Mouse (Mus musculus): ENCODE data around the gene Lamtor2.
A peak's percentile ranks its signal among the peaks of the same experiment; 100 is the strongest.

Lamtor2 gene

DNA sequence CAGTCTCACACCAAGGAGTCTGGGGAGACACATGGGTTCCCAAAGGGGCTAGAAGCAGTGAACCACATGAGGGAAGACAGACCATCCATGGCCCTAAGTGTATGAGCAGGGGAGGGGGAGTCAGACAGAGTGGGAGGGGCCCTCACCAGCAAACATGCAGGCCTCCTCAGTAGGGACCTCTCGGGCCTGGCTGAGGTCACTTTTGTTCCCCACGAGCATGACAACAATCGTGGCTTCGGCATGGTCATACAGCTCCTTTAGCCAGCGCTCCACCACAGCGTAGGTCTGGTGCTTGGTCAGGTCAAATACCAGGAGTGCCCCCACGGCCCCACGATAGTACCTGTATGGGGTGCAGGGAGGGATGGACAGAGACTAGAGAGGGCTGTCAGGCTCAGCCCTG, 9.7 kb downstream of the Lamtor2 start:
- DNase-seq (ENCODE audit: low spot score in 2 of 2): no peak

DNA sequence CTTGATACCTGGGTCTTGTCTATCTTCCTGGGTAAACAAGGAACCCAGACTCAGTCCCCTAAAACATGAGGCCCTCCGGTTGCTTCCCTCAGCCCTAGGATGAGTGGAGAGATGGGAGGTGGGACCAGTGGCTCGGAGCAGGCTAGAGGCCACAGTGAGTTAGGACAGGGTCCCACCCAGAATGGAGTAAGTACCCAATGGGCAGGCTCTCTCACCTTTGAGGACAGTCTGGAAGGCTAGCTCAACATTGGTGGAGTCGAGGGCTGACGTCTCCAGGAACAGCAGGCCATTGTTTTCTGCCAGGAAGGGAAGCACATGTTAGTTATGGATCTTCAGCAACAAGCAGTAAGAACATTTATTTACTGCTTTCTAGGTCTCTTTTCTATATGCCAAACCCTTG, 10.4 kb downstream of the Lamtor2 start:
- DNase-seq (ENCODE audit: low spot score in 2 of 2): no peak

DNA sequence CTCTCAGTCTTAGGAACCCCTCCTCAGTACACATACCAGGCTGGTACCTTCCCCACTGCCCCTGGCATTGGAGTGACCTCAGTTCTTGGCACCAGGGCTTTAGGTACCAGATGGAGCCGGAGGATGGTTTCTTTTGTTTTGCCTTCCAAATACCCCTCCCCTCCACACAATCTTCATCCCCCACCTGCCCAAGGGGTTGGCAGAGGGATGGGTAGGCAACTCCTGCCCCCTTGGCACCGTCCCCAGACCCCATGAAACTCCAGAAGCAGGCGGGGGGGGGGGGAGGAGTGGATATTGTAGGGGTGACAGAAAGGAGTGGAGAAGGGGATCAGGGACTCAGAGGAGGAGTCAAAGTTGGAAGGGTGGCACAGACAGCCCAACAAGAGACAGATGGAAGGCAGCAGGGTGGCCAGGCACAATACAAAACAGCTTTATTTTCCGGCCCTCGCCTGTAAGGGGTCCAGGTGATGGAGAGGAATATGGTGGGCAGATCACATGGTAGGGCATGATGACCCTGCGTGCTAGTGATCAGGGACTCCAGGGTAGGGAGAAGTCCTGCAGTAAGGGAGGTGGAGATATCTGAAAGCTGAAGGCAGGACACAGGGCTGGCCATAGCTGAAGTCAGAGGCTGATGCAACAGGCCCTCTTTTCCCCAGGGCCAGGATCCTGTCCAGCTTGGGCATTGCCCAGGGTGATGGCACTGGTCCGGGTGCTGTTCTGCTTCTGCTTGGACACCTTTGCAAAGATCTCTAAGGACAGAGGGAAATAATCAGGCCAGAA, 11.1 kb downstream of the Lamtor2 start:
- DNase-seq (ENCODE audit: low spot score in 2 of 2): no peak

GRCm38 (mm10) chr3:88540085-88540484, 12.8 kb downstream of the Lamtor2 start:
- no peak for DNase-seq (ENCODE audit: low spot score in 2 of 2)

DNA sequence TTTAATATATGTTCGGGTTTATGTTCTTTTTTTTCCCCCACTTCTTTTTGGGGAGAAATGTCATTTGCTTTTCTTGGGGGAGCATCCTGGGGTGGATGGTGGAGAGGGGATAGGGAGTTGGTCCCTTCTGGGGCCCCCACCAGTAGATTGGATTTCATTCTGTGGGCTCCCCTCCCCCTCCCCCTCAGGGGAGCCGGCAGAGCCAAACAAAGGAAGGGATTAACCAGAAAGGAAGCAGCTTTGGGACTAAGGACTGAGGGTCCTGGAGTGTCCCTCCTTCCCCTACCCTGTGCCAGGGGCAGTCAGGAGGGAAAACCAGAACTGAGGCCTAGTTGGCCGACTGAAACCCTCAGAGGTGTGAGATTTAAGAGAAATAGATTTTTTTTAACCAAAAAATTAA, 13.5 kb downstream of the Lamtor2 start:
- no peak for DNase-seq (ENCODE audit: low spot score in 2 of 2)

DNA sequence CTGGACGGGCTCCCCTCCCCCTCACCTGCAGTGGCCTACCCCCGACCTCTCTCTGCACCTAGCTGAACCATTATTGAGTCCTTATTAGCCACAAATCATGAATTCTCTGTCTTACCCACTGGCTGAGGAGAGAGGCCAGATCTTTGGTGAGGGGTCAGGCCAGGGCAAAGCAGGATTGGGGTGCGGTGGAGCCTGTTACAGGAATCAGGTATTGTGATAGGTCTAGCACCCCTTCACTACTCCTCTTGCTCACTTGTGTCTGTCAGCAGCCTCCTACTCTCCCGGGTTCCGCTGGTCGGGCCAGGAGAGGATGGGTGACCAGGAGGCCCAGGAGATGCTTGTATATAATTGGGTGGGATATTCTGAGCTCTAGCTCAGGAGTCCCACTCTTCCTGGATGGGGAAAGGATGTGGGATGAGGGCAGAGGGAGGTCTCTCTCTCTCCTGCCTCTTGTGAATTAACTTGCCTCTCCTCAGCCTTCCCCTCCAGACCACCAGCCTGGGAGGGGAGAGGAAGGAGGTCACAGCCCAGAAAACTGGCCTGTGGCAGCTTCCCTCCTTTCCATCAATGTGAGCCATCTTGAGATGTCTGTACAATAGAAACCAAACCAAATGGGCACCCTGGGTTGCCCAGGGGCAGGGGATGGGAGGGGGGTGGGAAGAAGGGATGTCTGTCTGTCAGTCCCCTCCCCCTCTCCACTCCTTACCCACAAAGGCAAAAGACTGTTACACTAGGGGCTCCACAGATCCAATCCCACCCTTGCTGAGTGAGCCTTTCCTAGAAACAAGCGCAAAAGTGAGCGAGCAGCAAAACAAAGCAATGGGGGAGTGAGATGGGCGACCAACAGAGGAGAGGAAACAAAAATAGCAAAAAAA, 14.4 kb downstream of the Lamtor2 start:
- no peak for DNase-seq (ENCODE audit: low spot score in 2 of 2)

GRCm38 (mm10) chr3:88537146-88537545, 15.7 kb downstream of the Lamtor2 start:
- no peak for DNase-seq (ENCODE audit: low spot score in 2 of 2)

GRCm38 (mm10) chr3:88536103-88536930, 16.6 kb downstream of the Lamtor2 start:
- DNase-seq (ENCODE audit: low spot score in 2 of 2): peak; percentile 61 to 70

DNA sequence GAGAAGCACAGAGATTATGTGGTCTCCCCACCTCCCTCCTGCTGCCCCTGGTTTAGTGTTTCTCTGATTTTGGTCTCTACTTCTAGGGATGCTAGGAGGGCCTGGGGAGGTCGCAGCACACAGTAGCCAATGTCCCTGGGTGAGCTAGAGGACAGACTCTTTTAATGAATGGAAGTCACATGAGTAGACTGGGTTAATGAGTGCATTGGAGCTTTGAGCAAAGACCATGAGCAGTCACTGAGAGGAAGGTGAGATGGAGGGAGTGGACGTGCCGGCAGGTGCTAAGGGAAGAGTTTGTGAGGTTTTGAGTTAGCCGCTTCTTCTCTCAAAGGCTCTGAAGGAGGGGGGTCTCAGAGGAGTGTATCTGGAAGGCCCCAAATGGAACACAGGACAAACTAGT, 17.3 kb downstream of the Lamtor2 start:
- DNase-seq (ENCODE audit: low spot score in 2 of 2): no peak

DNA sequence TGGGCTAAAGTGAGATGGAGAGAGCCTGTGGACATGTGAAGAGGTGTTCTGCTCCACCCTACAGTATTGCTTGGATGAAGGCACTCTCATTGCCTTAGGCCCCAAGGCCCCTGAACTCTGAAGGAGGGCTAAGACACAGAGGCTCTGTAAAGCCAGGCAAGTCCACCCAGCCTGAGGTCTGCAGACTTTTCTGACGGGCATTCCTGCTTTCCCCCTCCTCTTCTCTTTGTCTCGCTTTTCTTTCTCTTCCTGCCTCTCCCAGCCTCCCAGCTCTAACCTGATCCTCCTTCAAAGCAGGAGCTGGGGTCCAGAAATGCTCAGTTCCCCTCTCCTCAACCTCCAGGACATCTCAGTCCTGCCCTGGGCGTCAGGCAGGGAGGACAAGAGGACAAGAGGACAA, 17.9 kb downstream of the Lamtor2 start:
- DNase-seq (ENCODE audit: low spot score in 2 of 2): no peak

- no peak for DNase-seq (ENCODE audit: low spot score in 2 of 2)
These were observed 19.2 kb downstream of the Lamtor2 start for GRCm38 (mm10) chr3:88533706-88534105.

GRCm38 (mm10) chr3:88532689-88533511, 20.0 kb downstream of the Lamtor2 start:
- DNase-seq (ENCODE audit: low spot score in 2 of 2): no peak

DNA sequence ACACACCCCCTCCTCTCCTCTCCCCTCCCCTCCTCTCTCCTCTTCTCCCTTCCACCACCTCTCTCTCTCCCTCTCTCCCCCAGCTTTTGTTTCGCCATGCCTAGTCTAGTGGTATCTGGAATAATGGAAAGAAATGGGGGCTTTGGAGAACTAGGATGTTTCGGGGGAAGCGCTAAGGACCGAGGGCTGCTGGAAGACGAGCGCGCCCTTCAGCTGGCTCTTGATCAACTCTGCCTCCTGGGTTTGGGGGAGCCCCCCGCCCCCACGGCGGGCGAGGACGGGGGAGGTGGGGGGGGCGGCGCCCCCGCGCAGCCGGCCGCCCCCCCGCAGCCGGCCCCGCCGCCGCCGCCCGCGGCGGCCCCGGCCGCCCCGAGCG, 20.6 kb downstream of the Lamtor2 start, which contains the start of gene Mex3a:
Gene Mex3a, plus strand, starts transcription at position 97 of the 376 bp plus-strand sequence.
- no peak for DNase-seq (ENCODE audit: low spot score in 2 of 2)

DNA sequence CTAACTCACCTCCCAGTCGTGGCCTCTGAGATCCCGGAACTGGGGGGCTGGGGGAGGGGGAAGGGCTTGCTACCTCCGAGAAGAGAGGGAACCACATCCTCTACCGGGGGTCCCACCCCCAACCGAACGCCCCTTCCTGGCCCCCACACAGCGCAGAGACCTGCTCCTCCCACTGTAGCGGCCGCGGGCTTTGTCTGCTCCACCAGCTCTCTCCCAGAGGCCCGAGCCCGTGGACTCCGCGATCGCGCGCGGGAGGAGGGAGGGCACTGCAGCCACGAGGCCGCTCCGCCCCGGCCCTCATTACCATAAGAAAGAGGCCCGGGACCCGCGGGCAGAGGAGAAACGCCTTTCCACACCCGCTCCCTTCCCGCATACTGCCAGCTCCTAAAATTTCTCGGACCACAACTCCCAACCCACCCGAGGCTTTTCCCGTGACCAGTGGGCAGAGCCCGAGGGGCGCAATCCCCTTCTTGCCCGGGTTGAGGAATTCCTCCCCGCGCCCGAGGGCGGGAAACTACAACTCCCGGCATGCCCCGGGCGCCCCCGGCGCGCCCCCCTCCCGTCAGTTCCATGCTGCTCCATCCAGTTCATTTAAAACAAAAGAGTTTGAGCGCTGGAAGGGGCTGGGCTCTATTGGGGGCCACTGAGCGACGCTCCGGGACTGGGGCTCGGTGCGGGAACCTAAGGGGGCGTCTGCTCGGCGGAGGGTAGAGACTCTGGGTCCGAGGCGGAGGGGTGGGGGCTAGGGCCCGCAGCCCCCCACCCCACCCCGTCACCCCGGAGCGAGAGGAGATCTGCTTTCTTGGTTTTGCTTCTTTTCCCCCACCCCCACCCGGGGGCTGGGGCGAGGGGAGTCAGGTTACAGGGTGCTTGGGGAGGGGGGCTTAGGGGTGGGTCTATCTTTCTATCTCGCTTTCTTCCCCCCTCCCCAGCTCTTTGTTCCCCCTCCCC, 21.3 kb downstream of the Lamtor2 start:
- peak; percentile 80 to 85 for DNase-seq (ENCODE audit: low spot score in 2 of 2)

GRCm38 (mm10) chr3:88530082-88530864, 22.6 kb downstream of the Lamtor2 start:
- DNase-seq (ENCODE audit: low spot score in 2 of 2): no peak

DNA sequence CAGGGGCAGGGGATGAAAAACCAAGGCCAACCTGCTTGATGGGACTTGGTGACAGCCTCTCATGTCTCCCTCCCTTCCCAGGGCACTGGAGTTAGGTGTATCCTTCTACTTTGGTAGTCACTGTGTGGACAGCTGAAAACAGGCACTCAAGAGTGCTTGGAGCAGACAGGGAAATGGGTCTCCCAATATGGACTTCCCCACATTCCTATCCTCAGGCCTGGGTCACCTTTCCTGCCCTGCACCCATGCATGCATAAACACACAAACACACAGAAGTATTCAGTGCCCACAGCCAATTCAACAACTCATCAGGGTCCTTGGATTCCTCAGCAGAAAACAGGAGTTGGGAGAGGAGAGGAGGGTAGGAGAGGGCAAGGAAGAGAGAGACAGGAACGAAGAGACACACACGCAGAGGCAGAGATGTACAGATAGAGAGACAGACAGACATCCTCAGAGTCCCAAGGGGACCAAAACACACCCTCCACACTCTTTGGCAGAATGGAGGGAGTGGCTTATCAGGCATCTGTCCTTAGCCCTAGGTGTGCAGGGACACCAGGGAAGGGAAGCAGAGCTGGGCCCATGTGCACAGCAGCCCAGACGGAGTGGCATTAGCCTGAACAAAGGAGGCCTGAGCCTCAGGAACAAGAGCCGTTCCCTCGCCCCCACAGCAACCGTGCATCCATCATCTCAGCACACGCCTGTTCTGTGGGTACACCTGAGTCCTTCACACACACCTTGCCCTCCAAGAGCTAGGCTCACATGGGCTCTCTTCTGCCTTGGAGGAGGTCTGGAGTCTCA, 23.5 kb downstream of the Lamtor2 start:
- DNase-seq (ENCODE audit: low spot score in 2 of 2): no peak

- no peak for DNase-seq (ENCODE audit: low spot score in 2 of 2)
These were observed 24.2 kb downstream of the Lamtor2 start for GRCm38 (mm10) chr3:88528646-88529045.

- DNase-seq (ENCODE audit: low spot score in 2 of 2): no peak
These were observed 25.3 kb downstream of the Lamtor2 start for GRCm38 (mm10) chr3:88527565-88527964.

Data from frontal cortex, postnatal 14 days (tissue).